Mouse (Mus musculus): ENCODE results near the gene Hydin. TPM values are rescaled to one million over a fixed set of nuclear protein-coding genes. Genes with fewer than 3 reads are reported as not detected.

Gene Hydin
- total and polyA plus RNA-seq, 3 experiments: 9.5 to 17.3 (median 9.8) TPM

GRCm38 (mm10) chr8:110247238-110247637 is 19.5 kb upstream of the Hydin start:
- Histone ChIP-seq H3K79me2 (replicated peaks; ENCODE audit: control insufficient read depth, extremely low read depth, insufficient read depth, poor library complexity, severe bottlenecking) (no peaks in the 10 kb centered on the region), H3K4me1 (ENCODE audit: control insufficient read depth in 1 of 2, insufficient read depth in 2 of 2) (0 out of 4 replicates have a peak, but pooled peaks cover 0 to 4% of the 10 kb centered on the region in 2 experiments), H3K36me3 (replicated peaks in 1 of 2; ENCODE audit: control insufficient read depth in 1 of 2, insufficient read depth in 1 of 2, low read length in 1 of 2) (no peaks in the 10 kb centered on the region), H3K4me2 (ENCODE audit: insufficient read depth, low read depth, poor library complexity, severe bottlenecking) (no peak overlapping the region), H3K4me3 (replicated peaks in 1 of 3; ENCODE audit: low read depth in 2 of 3, low read length in 2 of 3, poor library complexity in 1 of 3) (no peak overlapping the region), H3K27ac (ENCODE audit: insufficient read depth, low read depth) (no peak overlapping the region), H3K9me3 (replicated peaks; ENCODE audit: low read length) (no peaks in the 10 kb centered on the region), H3K27me3 (replicated peaks) (peaks cover 1% of the 10 kb centered on the region), H3K9ac (ENCODE audit: insufficient read depth, low read depth) (no peak overlapping the region)
- in situ Hi-C loops (cut with MboI; ENCODE audit: low pct_ligation_motif_present, low pct_unique_long_range_greater_than_20kb, low sequenced_read_pairs) (no loop called here), dilution Hi-C loops (cut with MboI; ENCODE audit: extremely low pct_ligation_motif_present, extremely low pct_unique_long_range_greater_than_20kb, low sequenced_read_pairs) (no loop called here)
- no peak for TF ChIP-seq RAD21 (IDR thresholded peaks at IDR 0.05; ENCODE audit: low read depth, low read length)
- no peak for TF ChIP-seq ZC3H11A (IDR thresholded peaks at IDR 0.05; ENCODE audit: low read depth, low read length)
- no peak for TF ChIP-seq USF2 (conservative IDR thresholded peaks at IDR 0.05; ENCODE audit: low read depth, low read length)
- no peak for TF ChIP-seq POLR2A (IDR thresholded peaks at IDR 0.05; ENCODE audit: low read depth, low read length)
- TF ChIP-seq ZKSCAN1 (IDR thresholded peaks at IDR 0.05; ENCODE audit: borderline replicate concordance, low read depth, low read length): no peak
- TF ChIP-seq ZNF384 (IDR thresholded peaks at IDR 0.05; ENCODE audit: low read depth, low read length): no peak
- no peak for DNase-seq (ENCODE audit: extremely low read depth)

GRCm38 (mm10) chr8:110253986-110254385 is 12.8 kb upstream of the Hydin start:
- TF ChIP-seq RCOR1 (conservative IDR thresholded peaks at IDR 0.05; ENCODE audit: low read depth, low read length) (no peak), JUN (IDR thresholded peaks at IDR 0.05; ENCODE audit: insufficient read depth, low read depth, low read length) (no peak), TBP (conservative IDR thresholded peaks at IDR 0.05; ENCODE audit: low read depth, low read length) (no peak), USF1 (IDR thresholded peaks at IDR 0.05; ENCODE audit: low read depth, low read length) (no peak), POLR2A (IDR thresholded peaks at IDR 0.05; ENCODE audit: low read depth, low read length) (no peak), MAZ (IDR thresholded peaks at IDR 0.05; ENCODE audit: low read depth, low read length) (no peak), UBTF (IDR thresholded peaks at IDR 0.05; ENCODE audit: low read depth, low read length) (no peak)
- Histone ChIP-seq H3K79me2 (replicated peaks; ENCODE audit: control insufficient read depth, extremely low read depth, insufficient read depth, poor library complexity, severe bottlenecking) (no peaks in the 10 kb centered on the region), H3K4me3 (replicated peaks in 1 of 3; ENCODE audit: low read depth in 2 of 3, low read length in 2 of 3, poor library complexity in 1 of 3) (no peak overlapping the region), H3K36me3 (replicated peaks in 1 of 2; ENCODE audit: control insufficient read depth in 1 of 2, insufficient read depth in 1 of 2, low read length in 1 of 2) (no peaks in the 10 kb centered on the region), H3K9me3 (replicated peaks; ENCODE audit: low read length) (no peaks in the 10 kb centered on the region), H3K4me1 (ENCODE audit: control insufficient read depth in 1 of 2, insufficient read depth in 2 of 2) (peaks cover 0 to 13% of the 10 kb centered on the region in 2 experiments; a peak in 2 of 4 replicates), H3K27ac (ENCODE audit: insufficient read depth, low read depth) (no peak overlapping the region), H3K4me2 (ENCODE audit: insufficient read depth, low read depth, poor library complexity, severe bottlenecking) (no peak overlapping the region), H3K9ac (ENCODE audit: insufficient read depth, low read depth) (no peak overlapping the region), H3K27me3 (replicated peaks) (peaks cover 4% of the 10 kb centered on the region)
- dilution Hi-C loops (cut with MboI; ENCODE audit: extremely low pct_ligation_motif_present, extremely low pct_unique_long_range_greater_than_20kb, low sequenced_read_pairs) (no loop called here), in situ Hi-C loops (cut with MboI; ENCODE audit: low pct_ligation_motif_present, low pct_unique_long_range_greater_than_20kb, low sequenced_read_pairs) (no loop called here)
- DNase-seq (ENCODE audit: extremely low read depth): no peak

GRCm38 (mm10) chr8:110265796-110266305 is 926 bp upstream of the Hydin start:
- in situ Hi-C loops (cut with MboI; ENCODE audit: low pct_ligation_motif_present, low pct_unique_long_range_greater_than_20kb, low sequenced_read_pairs) (no loop called here), dilution Hi-C loops (cut with MboI; ENCODE audit: extremely low pct_ligation_motif_present, extremely low pct_unique_long_range_greater_than_20kb, low sequenced_read_pairs) (no loop called here)
- Histone ChIP-seq H3K27me3 (replicated peaks) (no peaks in the 10 kb centered on the region), H3K36me3 (replicated peaks in 1 of 2; ENCODE audit: control insufficient read depth in 1 of 2, insufficient read depth in 1 of 2, low read length in 1 of 2) (no peaks in the 10 kb centered on the region), H3K4me3 (replicated peaks in 1 of 3; ENCODE audit: low read depth in 2 of 3, low read length in 2 of 3, poor library complexity in 1 of 3) (peak overlapping the region in 1 of 3 experiments; percentile 26), H3K79me2 (replicated peaks; ENCODE audit: control insufficient read depth, extremely low read depth, insufficient read depth, poor library complexity, severe bottlenecking) (no peaks in the 10 kb centered on the region), H3K9ac (ENCODE audit: insufficient read depth, low read depth) (no peak overlapping the region), H3K9me3 (replicated peaks; ENCODE audit: low read length) (no peaks in the 10 kb centered on the region), H3K4me2 (ENCODE audit: insufficient read depth, low read depth, poor library complexity, severe bottlenecking) (peak overlapping the region; percentile 61), H3K27ac (ENCODE audit: insufficient read depth, low read depth) (no peak overlapping the region), H3K4me1 (ENCODE audit: control insufficient read depth in 1 of 2, insufficient read depth in 2 of 2) (peaks cover 6 to 29% of the 10 kb centered on the region in 2 experiments; a peak in 3 of 4 replicates)
- TF ChIP-seq ELF1 (IDR thresholded peaks at IDR 0.05; ENCODE audit: low read depth, low read length): peak; percentile 67
- TF ChIP-seq SIN3A (IDR thresholded peaks at IDR 0.05; ENCODE audit: low read length): no peak
- no peak for TF ChIP-seq IRF4 (IDR thresholded peaks at IDR 0.05; ENCODE audit: low read depth, low read length)
- no peak for TF ChIP-seq POLR2AphosphoS2 (IDR thresholded peaks at IDR 0.05; ENCODE audit: low read depth, low read length)
- no peak for TF ChIP-seq CTCF (conservative IDR thresholded peaks at IDR 0.05 in 1 of 2, IDR thresholded peaks at IDR 0.05 in 1 of 2; ENCODE audit: low read depth in 2 of 2, low read length in 2 of 2)
- TF ChIP-seq E2F4 (IDR thresholded peaks at IDR 0.05; ENCODE audit: insufficient replicate concordance, low read depth, low read length): no peak
- no peak for TF ChIP-seq JUN (IDR thresholded peaks at IDR 0.05; ENCODE audit: insufficient read depth, low read depth, low read length)
- TF ChIP-seq MXI1 (IDR thresholded peaks at IDR 0.05; ENCODE audit: low read depth, low read length): no peak
- no peak for TF ChIP-seq MAX (IDR thresholded peaks at IDR 0.05; ENCODE audit: low read length)
- peak; percentile 36; the same call in 1 of the 2 replicates for TF ChIP-seq CHD2 (IDR thresholded peaks at IDR 0.05; ENCODE audit: low read length)
- TF ChIP-seq USF2 (conservative IDR thresholded peaks at IDR 0.05; ENCODE audit: low read depth, low read length): no peak
- TF ChIP-seq TBP (conservative IDR thresholded peaks at IDR 0.05; ENCODE audit: low read depth, low read length): no peak
- DNase-seq (ENCODE audit: extremely low read depth): peak; percentile 60

Measured in CH12.LX (cell line).